Mouse (Mus musculus): ENCODE measurements around the gene Ccl27a. TPM values are rescaled to one million over a fixed set of nuclear protein-coding genes. Genes with fewer than 3 reads are reported as not detected.
"Not testable (repeated sequence)": the region's sequence is repeated elsewhere in the genome, so short reads cannot be mapped to it uniquely, and the experiment has no call there.

Ccl27a gene
- 53.0 and 64.8 TPM in 2 replicates for polyA plus RNA-seq (2015; fragmentation: Nextera tagmentation; extraction: Ambion mirVana)

DNA sequence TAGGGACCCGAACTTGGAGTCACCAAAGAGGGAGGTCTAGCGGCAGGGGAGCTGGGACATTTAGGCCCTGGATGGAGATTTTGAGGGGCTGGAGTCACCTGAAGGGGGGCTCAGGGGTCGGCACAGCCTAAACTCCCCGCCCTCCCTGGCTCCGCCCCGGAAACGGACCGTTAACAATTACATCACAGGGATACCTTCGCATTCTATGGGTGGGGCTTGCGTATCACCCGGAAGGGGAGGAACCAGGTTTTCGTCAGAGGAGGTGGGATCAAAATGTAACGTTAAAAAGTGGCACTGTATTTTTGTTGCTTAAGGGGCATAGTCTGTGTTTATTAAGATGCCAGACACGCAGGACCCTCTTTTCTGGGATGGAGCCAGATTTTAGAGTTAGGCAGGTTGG, at the start of gene Ccl27a:
TSS of gene Ccl27a (minus strand) at position 246 of the 400 bp plus-strand sequence.
- WGBS: 1% methylated on average over 12 of the region's 14 CpGs
- Histone ChIP-seq H3K4me3 (peak within 1 kb of the TSS; percentile 44), H3K9ac (peak within 1 kb of the TSS; percentile 57), H3K4me2 (replicated peaks) (peak within 1 kb of the TSS; percentile 60)
- H3K4me1 ChIP-seq; H3K36me3 ChIP-seq; H3K27me3 ChIP-seq; ATAC-seq (ENCODE audit: low FRiP score, low read depth); H3K27ac ChIP-seq; H3K9me3 ChIP-seq: not testable (repeated sequence)

DNA sequence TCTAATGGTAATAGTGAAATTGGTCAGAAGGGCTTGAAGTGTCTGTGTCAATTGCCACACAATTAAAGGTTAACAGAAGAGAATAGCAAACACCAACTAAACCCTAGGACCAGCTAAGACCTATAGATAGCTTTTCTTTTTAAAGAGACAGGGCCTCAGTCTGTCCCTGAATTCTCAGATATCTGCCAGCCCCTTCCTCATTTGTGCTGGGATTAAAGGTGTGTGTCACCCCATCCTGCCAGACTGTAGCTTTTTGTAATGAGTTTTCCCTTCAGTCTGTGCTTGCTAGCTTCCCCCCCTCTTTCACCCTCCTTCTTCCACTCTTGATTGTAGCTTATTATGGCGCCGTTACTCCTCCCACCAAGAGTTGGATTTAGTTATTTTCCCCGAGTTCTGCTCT, 9.2 kb upstream of the Ccl27a start:
- WGBS: 26% methylated on average over 3 of the region's 3 CpGs
- H3K27me3 ChIP-seq; H3K9me3 ChIP-seq; H3K9ac ChIP-seq; H3K36me3 ChIP-seq; ATAC-seq (ENCODE audit: low FRiP score, low read depth); H3K4me2 ChIP-seq (replicated peaks); H3K4me1 ChIP-seq; H3K4me3 ChIP-seq; H3K27ac ChIP-seq: not testable (repeated sequence)

- not testable (repeated sequence) for H3K4me2 ChIP-seq (replicated peaks); H3K4me3 ChIP-seq; ATAC-seq (ENCODE audit: low FRiP score, low read depth); H3K27me3 ChIP-seq; H3K4me1 ChIP-seq; H3K36me3 ChIP-seq; H3K27ac ChIP-seq; H3K9me3 ChIP-seq; H3K9ac ChIP-seq
- 12% methylated on average over 4 of the region's 4 CpGs for WGBS
Measured at GRCm38 (mm10) chr4:41782711-41783110, 8.7 kb upstream of the Ccl27a start.

DNA sequence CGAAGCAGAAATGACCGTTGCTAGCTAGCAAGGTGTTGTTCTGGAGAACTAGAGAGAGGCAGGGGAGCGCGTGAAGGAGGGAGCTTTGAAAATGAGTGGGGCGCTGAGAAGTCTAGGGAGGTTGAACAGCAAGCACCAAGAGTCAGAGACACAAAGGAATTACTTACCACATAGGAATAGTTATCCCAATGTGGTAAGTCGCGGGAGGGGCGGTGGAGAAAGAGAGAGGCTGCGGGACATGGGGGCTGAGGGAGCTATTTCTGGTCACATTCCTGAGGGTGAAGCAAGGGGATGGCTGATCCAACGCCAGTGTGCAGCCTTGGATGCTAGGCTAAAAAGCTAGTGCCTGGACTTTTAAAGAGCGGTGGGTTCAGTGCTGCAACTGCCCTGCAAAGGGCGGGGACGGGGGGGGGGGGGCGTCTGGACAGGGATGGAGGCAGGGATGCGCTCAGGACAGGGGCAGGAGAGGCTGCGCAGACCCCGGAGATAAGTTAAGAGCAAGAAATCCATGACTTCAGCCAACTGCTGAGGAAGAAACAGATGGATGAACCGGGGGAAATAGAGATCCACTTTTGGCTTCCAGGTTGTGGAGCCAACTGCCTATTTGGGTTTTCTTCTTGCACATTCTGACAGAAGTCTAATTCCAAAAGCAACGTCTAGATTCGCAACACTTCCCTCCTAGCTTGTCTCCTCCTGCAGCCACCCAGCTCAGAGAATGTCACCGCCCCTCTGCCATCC, 7.9 kb upstream of the Ccl27a start:
- H3K4me2 ChIP-seq (replicated peaks): peak overlapping the region; percentile 37
- H3K9me3 ChIP-seq: not testable (repeated sequence)
- 20% methylated on average over 14 of the region's 21 CpGs for WGBS

GRCm38 (mm10) chr4:41781271-41781670, 7.2 kb upstream of the Ccl27a start:
- not testable (repeated sequence) for H3K4me1 ChIP-seq; H3K36me3 ChIP-seq; ATAC-seq (ENCODE audit: low FRiP score, low read depth); H3K9ac ChIP-seq; H3K27ac ChIP-seq; H3K9me3 ChIP-seq; H3K27me3 ChIP-seq; H3K4me2 ChIP-seq (replicated peaks); H3K4me3 ChIP-seq
- WGBS: 26% methylated on average over 9 of the region's 9 CpGs

More for the DNA sequence above, 7.9 kb upstream of the Ccl27a start:
- not testable (repeated sequence) for ATAC-seq (ENCODE audit: low FRiP score, low read depth); H3K4me3 ChIP-seq; H3K27me3 ChIP-seq; H3K27ac ChIP-seq; H3K36me3 ChIP-seq; H3K4me1 ChIP-seq
- peak overlapping the region; percentile 39; the same call in 1 of the 2 replicates for H3K9ac ChIP-seq

DNA sequence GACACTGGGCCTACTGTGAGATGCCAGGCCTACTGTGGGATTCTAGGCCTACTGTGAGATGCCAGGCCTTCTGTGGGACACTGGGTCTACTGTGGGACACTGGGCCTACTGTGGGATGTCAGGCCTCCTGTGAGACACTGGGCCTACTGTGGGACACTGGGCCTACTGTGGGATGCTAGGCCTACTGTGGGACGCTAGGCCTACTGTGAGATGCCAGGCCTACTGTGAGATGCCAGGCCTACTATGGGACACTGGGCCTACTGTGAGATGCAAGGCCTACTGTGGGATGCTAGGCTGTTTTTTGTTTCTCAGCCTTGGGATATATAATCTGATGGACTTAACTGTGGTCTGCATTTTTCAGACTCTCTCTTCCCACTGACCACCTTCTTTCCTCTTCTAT, 1.8 kb upstream of the Ccl27a start:
- not testable (repeated sequence) for H3K36me3 ChIP-seq; H3K4me3 ChIP-seq; H3K27ac ChIP-seq; ATAC-seq (ENCODE audit: low FRiP score, low read depth); H3K4me1 ChIP-seq; H3K4me2 ChIP-seq (replicated peaks); H3K9me3 ChIP-seq; H3K27me3 ChIP-seq; H3K9ac ChIP-seq
- WGBS: 80% methylated on average over 1 of the region's 1 CpGs

GRCm38 (mm10) chr4:41774506-41774905, 459 bp upstream of the Ccl27a start:
- not testable (repeated sequence) for H3K9me3 ChIP-seq; H3K27ac ChIP-seq; H3K36me3 ChIP-seq; H3K4me1 ChIP-seq; H3K27me3 ChIP-seq; ATAC-seq (ENCODE audit: low FRiP score, low read depth); H3K9ac ChIP-seq
- WGBS: 57% methylated on average over 3 of the region's 3 CpGs
- peak overlapping the region; percentile 44 for H3K4me3 ChIP-seq
- peak overlapping the region; percentile 60 for H3K4me2 ChIP-seq (replicated peaks)

GRCm38 (mm10) chr4:41773502-41773901, 545 bp downstream of the Ccl27a start:
- not testable (repeated sequence) for H3K27ac ChIP-seq; H3K27me3 ChIP-seq; H3K9me3 ChIP-seq; H3K4me1 ChIP-seq; H3K36me3 ChIP-seq; ATAC-seq (ENCODE audit: low FRiP score, low read depth)
- Histone ChIP-seq H3K9ac (peak overlapping the region; percentile 57), H3K4me3 (peak overlapping the region; percentile 44), H3K4me2 (replicated peaks) (peak overlapping the region; percentile 60)
- 1% methylated on average over 19 of the region's 25 CpGs for WGBS

DNA sequence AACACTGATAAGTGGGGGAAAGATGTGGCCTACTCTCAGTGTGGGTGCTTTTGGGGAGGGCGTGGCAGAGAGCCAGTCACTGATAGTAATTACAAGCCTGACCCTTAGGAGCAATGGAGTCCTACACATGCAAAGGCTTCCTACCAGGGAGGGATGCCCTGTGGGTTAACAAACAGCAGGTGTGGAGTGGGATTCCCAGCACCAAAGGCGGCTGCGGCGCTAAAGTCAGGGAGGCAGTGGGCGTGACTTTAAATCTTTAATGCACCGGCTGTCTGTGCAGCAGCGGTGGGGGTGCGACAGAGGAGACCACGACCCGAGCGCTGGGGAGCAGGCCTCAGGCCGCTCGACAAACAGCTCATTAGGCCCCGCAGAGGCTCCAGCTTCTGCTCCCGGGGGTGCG, 1.1 kb downstream of the Ccl27a start:
- not testable (repeated sequence) for H3K27me3 ChIP-seq; H3K9me3 ChIP-seq; H3K4me1 ChIP-seq; ATAC-seq (ENCODE audit: low FRiP score, low read depth); H3K9ac ChIP-seq; H3K27ac ChIP-seq
- H3K4me2 ChIP-seq (replicated peaks): peak overlapping the region; percentile 54
- 6% methylated on average over 11 of the region's 16 CpGs for WGBS
- H3K4me3 ChIP-seq: peak overlapping the region; percentile 32
- H3K36me3 ChIP-seq: peaks cover 12% of the 10 kb centered on the region

GRCm38 (mm10) chr4:41767301-41767700, 6.7 kb downstream of the Ccl27a start:
- not testable (repeated sequence) for H3K4me2 ChIP-seq (replicated peaks); H3K27ac ChIP-seq; H3K27me3 ChIP-seq; ATAC-seq (ENCODE audit: low FRiP score, low read depth); H3K4me3 ChIP-seq; H3K9ac ChIP-seq; H3K9me3 ChIP-seq
- Histone ChIP-seq H3K4me1 (peaks cover 15% of the 10 kb centered on the region), H3K36me3 (peaks cover 35% of the 10 kb centered on the region)
- 83% methylated on average over 10 of the region's 10 CpGs for WGBS

GRCm38 (mm10) chr4:41763176-41763575, 10.9 kb downstream of the Ccl27a start:
- peak overlapping the region; percentile 99 for H3K27ac ChIP-seq
- not testable (repeated sequence) for H3K27me3 ChIP-seq; ATAC-seq (ENCODE audit: low FRiP score, low read depth); H3K9me3 ChIP-seq
- 51% methylated on average over 6 of the region's 6 CpGs for WGBS
- peaks cover 32% of the 10 kb centered on the region for H3K36me3 ChIP-seq
- peak overlapping the region; percentile 72; the same call in 1 of the 2 replicates for H3K9ac ChIP-seq
- peak overlapping the region; percentile 63 for H3K4me3 ChIP-seq
- peak overlapping the region; percentile 94 for H3K4me2 ChIP-seq (replicated peaks)
- peaks cover 42% of the 10 kb centered on the region for H3K4me1 ChIP-seq

- H3K9me3 ChIP-seq, H3K27me3 ChIP-seq: not testable (repeated sequence)
- H3K4me2 ChIP-seq (replicated peaks): peak overlapping the region; percentile 94
- H3K9ac ChIP-seq: peak overlapping the region; percentile 72
- WGBS: 6% methylated on average over 8 of the region's 8 CpGs
- H3K4me3 ChIP-seq: peak overlapping the region; percentile 63
- peaks cover 32% of the 10 kb centered on the region for H3K36me3 ChIP-seq
- peak; percentile 78 for ATAC-seq (ENCODE audit: low FRiP score, low read depth)
- peaks cover 42% of the 10 kb centered on the region for H3K4me1 ChIP-seq
- H3K27ac ChIP-seq: peak overlapping the region; percentile 99
Measured at GRCm38 (mm10) chr4:41762688-41763114, 11.3 kb downstream of the Ccl27a start.
